Mouse (Mus musculus) ovary, postnatal 36 days (tissue): ENCODE measurements around the gene H2-Q10.
"Not testable (repeated sequence)": the region's sequence is repeated elsewhere in the genome, so short reads cannot be mapped to it uniquely, and the experiment has no call there.

Experiments
- DNase-seq: peaks from one replicate; pipeline ENCODE4 v3.0.0; 2022; ENCODE audit warnings: low spot score, mixed read lengths

H2-Q10 gene

GRCm38 (mm10) chr17:35460513-35461341 is 9.2 kb upstream of the H2-Q10 start:
- DNase-seq, result not testable (repeated sequence)

GRCm38 (mm10) chr17:35465651-35466050 is 4.2 kb upstream of the H2-Q10 start:
- DNase-seq, result not testable (repeated sequence)

GRCm38 (mm10) chr17:35468936-35469335 is 953 bp upstream of the H2-Q10 start:
- not testable (repeated sequence) for DNase-seq

GRCm38 (mm10) chr17:35484066-35484465 is 14.2 kb downstream of the H2-Q10 start:
- peak; percentile 60 for DNase-seq

- no peak for DNase-seq
Observed at GRCm38 (mm10) chr17:35485702-35486101, 15.8 kb downstream of the H2-Q10 start.

GRCm38 (mm10) chr17:35486726-35487125 is 16.8 kb downstream of the H2-Q10 start:
- DNase-seq, result no peak

- DNase-seq, result no peak
Observed at GRCm38 (mm10) chr17:35488041-35488440, 18.2 kb downstream of the H2-Q10 start.

- DNase-seq, result no peak
Observed at GRCm38 (mm10) chr17:35490320-35490719, 20.4 kb downstream of the H2-Q10 start.

GRCm38 (mm10) chr17:35497124-35497523 is 27.2 kb downstream of the H2-Q10 start:
- DNase-seq, result no peak

GRCm38 (mm10) chr17:35502226-35502625 is 32.3 kb downstream of the H2-Q10 start:
- no peak for DNase-seq

- no peak for DNase-seq
Observed at GRCm38 (mm10) chr17:35502762-35503161, 32.9 kb downstream of the H2-Q10 start.

- DNase-seq, result no peak
Observed at GRCm38 (mm10) chr17:35503849-35504248, 34.0 kb downstream of the H2-Q10 start.

GRCm38 (mm10) chr17:35504628-35505481 is 35.0 kb downstream of the H2-Q10 start:
- DNase-seq, result no peak

GRCm38 (mm10) chr17:35505776-35506175 is 35.9 kb downstream of the H2-Q10 start, which contains the start of gene Pou5f1:
Gene Pou5f1 (plus strand): TSS chr17:35506018.
- no peak for DNase-seq

GRCm38 (mm10) chr17:35506881-35507280 is 37.0 kb downstream of the H2-Q10 start:
- DNase-seq, result no peak

GRCm38 (mm10) chr17:35507556-35508260 is 37.8 kb downstream of the H2-Q10 start:
- no peak for DNase-seq

GRCm38 (mm10) chr17:35508279-35508678 is 38.4 kb downstream of the H2-Q10 start:
- not testable (repeated sequence) for DNase-seq

- peak; percentile 23 for DNase-seq
Observed at GRCm38 (mm10) chr17:35509284-35509683, 39.4 kb downstream of the H2-Q10 start.

GRCm38 (mm10) chr17:35512916-35513626 is 43.2 kb downstream of the H2-Q10 start:
- DNase-seq, result no peak

GRCm38 (mm10) chr17:35513886-35514285 is 44.0 kb downstream of the H2-Q10 start:
- DNase-seq, result peak; percentile 72

- DNase-seq, result no peak
Observed at GRCm38 (mm10) chr17:35514756-35515155, 44.9 kb downstream of the H2-Q10 start.
